Mouse (Mus musculus) kidney, adult 2 months (tissue): ENCODE data around the gene Ccdc107.

Experiments
- CTCF ChIP-seq: fragments of 200-500 bp; conservative IDR thresholded peaks from 2 replicates; pipeline ENCODE4 v1.5.1; 2011; ENCODE audit warnings: low read depth, mild to moderate bottlenecking, control low read depth, low read length, moderate library complexity, mixed read lengths; ENCODE audit not compliant: insufficient read depth, insufficient read length
- POLR2A ChIP-seq: fragments of 200-500 bp; IDR thresholded peaks from one replicate; pipeline ENCODE4 v1.6.1; 2011; ENCODE audit warnings: low read depth, low read length, control low read depth

GRCm38 (mm10) chr4:43503506-43503905, 10.8 kb downstream of the Ccdc107 start:
- no peak for TF ChIP-seq CTCF
- no peak for TF ChIP-seq POLR2A
